Mouse (Mus musculus) urinary bladder, postnatal 36 days (tissue): ENCODE results near the gene Olfr452.

Experiments used
- DNase-seq, 2 experiments: peaks; one replicate each; pipeline ENCODE4 v3.0.0; 2022; ENCODE audit warnings: low spot score in 2 of 2, mixed read lengths in 1 of 2

The Olfr452 gene

GRCm38 (mm10) chr6:42784793-42785192, at the start of gene Olfr452:
Olfr452 (plus strand) TSS chr6:42785093.
- DNase-seq = no peak

GRCm38 (mm10) chr6:42739071-42739470, 45.8 kb upstream of the Olfr452 start, which contains the start of gene Olfr453:
Olfr453 (plus strand) TSS chr6:42739371.
- DNase-seq = no peak

DNA sequence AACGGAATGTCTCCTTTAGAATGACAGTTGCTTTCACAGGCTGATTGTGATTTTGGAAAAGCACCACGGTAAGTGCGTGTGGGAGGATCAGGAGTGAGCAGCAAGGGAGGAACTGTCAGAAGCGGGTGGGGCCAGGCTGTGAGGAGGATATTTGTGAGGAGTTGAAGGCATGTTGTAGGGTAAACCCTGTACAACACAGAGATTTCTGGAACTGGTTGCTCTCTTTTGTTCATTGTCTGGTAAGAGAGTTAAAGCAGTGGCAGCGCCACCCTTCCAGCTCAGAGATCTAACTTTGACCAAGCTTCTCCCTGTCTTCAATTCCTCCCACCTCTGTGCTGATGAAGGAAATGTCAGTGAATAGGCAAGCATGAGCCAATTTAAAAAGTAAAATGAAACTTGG, 42.6 kb upstream of the Olfr452 start:
- DNase-seq = no peak

- DNase-seq = no peak
Observed at GRCm38 (mm10) chr6:42747846-42748245, 37.0 kb upstream of the Olfr452 start.

DNA sequence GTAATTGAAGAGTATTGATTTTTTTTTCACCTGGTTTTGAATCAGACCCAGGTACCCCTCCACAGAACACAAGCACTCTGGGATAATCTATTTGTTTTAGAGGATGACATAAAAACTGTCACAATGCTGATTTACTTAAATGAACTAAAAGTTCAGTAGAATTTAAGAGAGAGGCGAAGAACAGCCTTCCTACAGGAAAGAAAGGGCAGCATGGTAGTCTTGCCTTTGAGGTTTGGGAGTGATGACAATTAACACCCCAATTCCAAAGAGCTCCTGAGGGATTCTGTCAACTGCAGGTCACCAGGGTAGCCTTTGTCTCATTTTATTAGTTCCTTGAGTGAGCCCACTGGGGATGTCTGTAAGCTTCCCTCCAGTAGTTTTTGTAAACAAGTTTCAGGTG, 28.8 kb upstream of the Olfr452 start, which contains the start of gene Olfr38:
Gene Olfr38, plus strand, starts transcription at position 301 of the 400 bp plus-strand sequence.
- no peak for DNase-seq

GRCm38 (mm10) chr6:42777066-42777465, 7.8 kb upstream of the Olfr452 start:
- DNase-seq = no peak

DNA sequence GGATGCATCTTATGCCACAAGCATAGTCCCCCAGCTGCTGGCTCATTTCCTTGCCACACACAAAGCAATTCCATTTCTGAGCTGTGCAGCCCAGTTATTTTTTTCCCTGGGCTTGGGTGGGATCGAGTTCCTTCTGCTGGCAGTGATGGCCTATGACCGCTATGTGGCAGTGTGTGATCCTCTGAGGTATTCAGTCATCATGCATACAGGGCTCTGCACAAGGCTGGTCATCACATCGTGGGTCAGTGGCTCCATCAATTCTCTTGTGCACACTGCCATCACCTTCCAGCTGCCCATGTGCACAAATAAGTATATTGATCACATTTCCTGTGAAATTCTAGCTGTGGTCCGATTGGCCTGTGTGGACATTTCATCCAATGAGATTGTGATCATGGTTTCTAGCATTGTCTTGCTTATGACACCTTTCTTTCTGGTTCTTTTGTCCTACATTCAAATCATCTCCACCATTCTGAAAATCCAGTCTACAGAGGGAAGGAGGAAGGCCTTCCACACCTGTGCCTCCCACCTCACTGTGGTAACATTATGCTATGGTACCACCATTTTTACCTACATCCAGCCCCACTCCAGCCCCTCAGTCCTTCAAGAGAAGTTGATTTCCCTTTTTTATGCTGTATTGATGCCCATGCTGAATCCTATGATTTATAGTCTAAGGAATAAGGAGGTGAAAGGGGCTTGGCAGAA, 5.5 kb downstream of the Olfr452 start:
- DNase-seq = no peak

DNA sequence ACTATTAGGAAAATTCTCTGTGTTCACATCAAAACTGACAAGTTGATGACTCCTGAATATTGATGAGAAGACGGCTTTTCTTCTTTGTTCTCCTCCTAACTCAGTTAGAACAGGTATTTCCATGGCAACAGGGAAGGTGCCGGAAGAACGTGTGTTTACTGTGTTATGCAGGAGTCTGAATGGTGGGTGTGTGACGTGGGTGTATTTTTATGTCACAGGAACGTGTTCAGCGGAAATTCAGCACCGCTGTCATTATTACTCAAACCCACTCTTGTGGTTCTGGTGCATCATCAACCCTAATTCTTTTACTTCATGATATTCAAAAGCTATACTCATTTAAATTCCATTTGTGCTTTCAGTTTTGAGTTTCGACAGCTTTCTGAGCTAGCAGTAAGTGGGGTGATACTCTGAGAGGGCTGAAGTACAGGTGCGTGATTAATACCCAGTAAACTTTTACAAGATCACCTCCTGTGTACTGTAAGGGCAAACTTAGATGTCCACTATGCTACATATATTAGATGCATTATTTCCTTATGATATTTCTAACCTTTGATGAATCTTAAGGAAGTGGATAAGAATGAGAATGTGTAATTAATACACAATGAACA, 6.2 kb downstream of the Olfr452 start:
- DNase-seq = no peak

GRCm38 (mm10) chr6:42794982-42795381, 10.1 kb downstream of the Olfr452 start:
- no peak for DNase-seq

- no peak for DNase-seq
Observed at GRCm38 (mm10) chr6:42811639-42812038, 26.7 kb downstream of the Olfr452 start, which contains the start of gene Olfr450. Olfr450 (plus strand) TSS chr6:42811939.

DNA sequence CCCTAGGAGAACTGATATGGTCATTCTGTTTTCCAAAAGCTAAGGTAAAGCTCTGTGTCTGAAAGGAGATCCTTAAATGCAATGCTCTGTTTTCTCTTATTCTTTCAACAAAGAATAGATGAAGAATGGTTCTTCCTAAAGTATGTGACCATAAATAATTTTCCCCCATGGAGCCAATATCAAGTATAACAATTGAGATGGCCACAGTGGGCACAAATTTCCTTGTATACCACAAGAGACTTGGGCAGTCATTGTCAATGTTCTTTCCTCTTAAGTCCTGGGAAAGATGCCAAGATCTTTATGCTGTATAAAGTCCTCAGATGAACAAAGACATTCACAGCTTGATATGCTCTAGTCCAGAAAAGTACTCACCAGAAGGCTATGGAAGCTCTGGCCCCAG, 49.2 kb downstream of the Olfr452 start, which contains the start of gene Olfr449:
Gene Olfr449, plus strand, starts transcription at position 301 of the 400 bp plus-strand sequence.
- DNase-seq = no peak
